Mouse (Mus musculus) stomach, postnatal 0 days (tissue): ENCODE data around the gene Arap1. TPM values are rescaled to one million over a fixed set of nuclear protein-coding genes. Genes with fewer than 3 reads are reported as not detected.

Experiments used
- ATAC-seq: fragments of 200-750 bp; cut with Nextera tagmentation; 2 replicates; pipeline ENCODE4 v1.8.0; 2017; ENCODE audit not compliant: low FRiP score, low TSS enrichment
- DNase-seq: peaks from one replicate; pipeline ENCODE4 v3.0.0-alpha.2; 2016; ENCODE audit warnings: low spot score
- H3K27ac ChIP-seq: fragments of 300-500 bp; sonication (generic); replicated peaks from 2 replicates; pipeline ENCODE4 v1.5.1; 2014; ENCODE audit warnings: mild to moderate bottlenecking, control low read depth
- H3K27me3 ChIP-seq: fragments of 300-500 bp; sonication (generic); 2 replicates; pipeline ENCODE4 v1.6.1; 2014; ENCODE audit warnings: low read length; ENCODE audit not compliant: control insufficient read depth, insufficient read depth
- H3K36me3 ChIP-seq: fragments of 300-500 bp; sonication (generic); 2 replicates; pipeline ENCODE4 v1.6.1; 2014; ENCODE audit warnings: low read length, mixed read lengths; ENCODE audit not compliant: control insufficient read depth, insufficient read depth
- H3K4me1 ChIP-seq: fragments of 300-500 bp; sonication (generic); replicated peaks from 2 replicates; pipeline ENCODE4 v1.6.1; 2014; ENCODE audit warnings: antibody characterized with exemption; ENCODE audit not compliant: control insufficient read depth, insufficient read depth
- H3K4me2 ChIP-seq: fragments of 300-500 bp; sonication (generic); replicated peaks from 2 replicates; pipeline ENCODE4 v1.6.1; 2014; ENCODE audit warnings: low read depth, mild to moderate bottlenecking, control low read depth, moderate library complexity
- H3K4me3 ChIP-seq: fragments of 300-500 bp; sonication (generic); 2 replicates; pipeline ENCODE4 v1.5.1; 2014; ENCODE audit warnings: low read depth, low read length, control low read depth
- H3K9ac ChIP-seq: fragments of 300-500 bp; sonication (generic); 2 replicates; pipeline ENCODE4 v1.6.1; 2014; ENCODE audit warnings: mild to moderate bottlenecking, low read length, control low read depth, mixed read lengths
- H3K9me3 ChIP-seq: fragments of 300-500 bp; sonication (generic); 2 replicates; pipeline ENCODE4 v1.6.1; 2016; ENCODE audit warnings: low read length; ENCODE audit not compliant: control insufficient read depth
- CTCF ChIP-seq: IDR thresholded peaks from 2 replicates; pipeline ENCODE4 v1.5.1; 2016; ENCODE audit warnings: antibody characterized with exemption, low read depth, mild to moderate bottlenecking, moderate library complexity
- EP300 ChIP-seq: optimal IDR thresholded peaks from 2 replicates; pipeline ENCODE3; 2016; ENCODE audit warnings: antibody characterized with exemption
- WGBS: fragments of 180-500 bp; shearing (Covaris S2); extraction: QIAGEN DNeasy Blood & Tissue Kit; methylation state at CpG from one replicate; pipeline ENCODE4 v1.1.7; 2014; 5-methylcytosine and 5-hydroxymethylcytosine counted together
- polyA plus RNA-seq: library from polyadenylated mRNA; unstranded; fragments of >200 nt; fragmentation: Nextera tagmentation; extraction: Ambion mirVana; gene quantifications from 2 replicates; pipeline ENCODE4 v1.2.1, GENCODE M21; 2015

Arap1 gene
- polyA plus RNA-seq, 1 experiment from 2014 or later = 37.2 TPM

- Histone ChIP-seq H3K27me3 (no peaks in the 10 kb centered on the region), H3K36me3 (peaks cover 18% of the 10 kb centered on the region), H3K4me2 (no peak overlapping the region), H3K9ac (peak overlapping the region; percentile 18; the same call in 1 of the 2 replicates), H3K27ac (peak overlapping the region; percentile 91), H3K9me3 (no peaks in the 10 kb centered on the region), H3K4me3 (no peak overlapping the region), H3K4me1 (no peaks in the 10 kb centered on the region)
- no peak for ATAC-seq
- TF ChIP-seq CTCF (no peak), EP300 (no peak)
- WGBS = 55% methylated on average over 4 of the region's 4 CpGs
- DNase-seq = no peak
Observed at GRCm38 (mm10) chr7:101393015-101393414, 45.1 kb downstream of the Arap1 start.

GRCm38 (mm10) chr7:101393694-101394504, 46.0 kb downstream of the Arap1 start:
- Histone ChIP-seq H3K36me3 (peaks cover 25% of the 10 kb centered on the region), H3K27ac (peak overlapping the region; percentile 91), H3K9ac (peak overlapping the region; percentile 55), H3K4me2 (peak overlapping the region; percentile 59), H3K4me3 (peak overlapping the region; percentile 33), H3K9me3 (no peaks in the 10 kb centered on the region), H3K4me1 (no peaks in the 10 kb centered on the region), H3K27me3 (no peaks in the 10 kb centered on the region)
- DNase-seq (peak; percentile 63), ATAC-seq (peak; percentile 86)
- peak; percentile 33 for TF ChIP-seq CTCF
- TF ChIP-seq EP300 = no peak
- 17% methylated on average over 8 of the region's 8 CpGs for WGBS

GRCm38 (mm10) chr7:101394569-101394968, 46.7 kb downstream of the Arap1 start:
- H3K9ac ChIP-seq = peak overlapping the region; percentile 55
- ATAC-seq = no peak
- peak overlapping the region; percentile 91 for H3K27ac ChIP-seq
- 52% methylated on average over 3 of the region's 3 CpGs for WGBS
- H3K27me3 ChIP-seq = no peaks in the 10 kb centered on the region
- H3K4me1 ChIP-seq = no peaks in the 10 kb centered on the region
- peaks cover 29% of the 10 kb centered on the region for H3K36me3 ChIP-seq
- peak overlapping the region; percentile 59 for H3K4me2 ChIP-seq
- TF ChIP-seq EP300 = no peak
- no peak for TF ChIP-seq CTCF
- H3K9me3 ChIP-seq = no peaks in the 10 kb centered on the region
- H3K4me3 ChIP-seq = peak overlapping the region; percentile 33
- DNase-seq = no peak

GRCm38 (mm10) chr7:101395471-101395870, 47.6 kb downstream of the Arap1 start:
- Histone ChIP-seq H3K9ac (peak overlapping the region; percentile 55), H3K4me2 (peak overlapping the region; percentile 59), H3K36me3 (peaks cover 31% of the 10 kb centered on the region), H3K27ac (peak overlapping the region; percentile 91), H3K4me1 (no peaks in the 10 kb centered on the region), H3K9me3 (no peaks in the 10 kb centered on the region), H3K4me3 (peak overlapping the region; percentile 33), H3K27me3 (no peaks in the 10 kb centered on the region)
- DNase-seq (no peak), ATAC-seq (peak; percentile 16; the same call in 1 of the 2 replicates)
- WGBS = 46% methylated on average over 2 of the region's 2 CpGs
- TF ChIP-seq EP300 (no peak), CTCF (no peak)

GRCm38 (mm10) chr7:101397175-101397574, 49.3 kb downstream of the Arap1 start:
- Histone ChIP-seq H3K9ac (no peak overlapping the region), H3K36me3 (peaks cover 42% of the 10 kb centered on the region), H3K4me2 (no peak overlapping the region), H3K9me3 (no peaks in the 10 kb centered on the region), H3K27ac (no peak overlapping the region), H3K27me3 (no peaks in the 10 kb centered on the region), H3K4me3 (no peak overlapping the region), H3K4me1 (no peaks in the 10 kb centered on the region)
- WGBS = 80% methylated on average over 4 of the region's 4 CpGs
- no peak for TF ChIP-seq CTCF
- no peak for TF ChIP-seq EP300
- DNase-seq = no peak
- ATAC-seq = no peak

- Histone ChIP-seq H3K27ac (no peak overlapping the region), H3K4me1 (no peaks in the 10 kb centered on the region), H3K27me3 (no peaks in the 10 kb centered on the region), H3K9ac (no peak overlapping the region), H3K9me3 (no peaks in the 10 kb centered on the region), H3K4me2 (no peak overlapping the region), H3K4me3 (no peak overlapping the region), H3K36me3 (peaks cover 51% of the 10 kb centered on the region)
- no peak for TF ChIP-seq EP300
- no peak for TF ChIP-seq CTCF
- no peak for ATAC-seq
- no peak for DNase-seq
- WGBS = 89% methylated on average over 7 of the region's 7 CpGs
Observed at GRCm38 (mm10) chr7:101401510-101401909, 53.6 kb downstream of the Arap1 start.
